Mouse (Mus musculus): ENCODE data around the gene Iqck.

DNA sequence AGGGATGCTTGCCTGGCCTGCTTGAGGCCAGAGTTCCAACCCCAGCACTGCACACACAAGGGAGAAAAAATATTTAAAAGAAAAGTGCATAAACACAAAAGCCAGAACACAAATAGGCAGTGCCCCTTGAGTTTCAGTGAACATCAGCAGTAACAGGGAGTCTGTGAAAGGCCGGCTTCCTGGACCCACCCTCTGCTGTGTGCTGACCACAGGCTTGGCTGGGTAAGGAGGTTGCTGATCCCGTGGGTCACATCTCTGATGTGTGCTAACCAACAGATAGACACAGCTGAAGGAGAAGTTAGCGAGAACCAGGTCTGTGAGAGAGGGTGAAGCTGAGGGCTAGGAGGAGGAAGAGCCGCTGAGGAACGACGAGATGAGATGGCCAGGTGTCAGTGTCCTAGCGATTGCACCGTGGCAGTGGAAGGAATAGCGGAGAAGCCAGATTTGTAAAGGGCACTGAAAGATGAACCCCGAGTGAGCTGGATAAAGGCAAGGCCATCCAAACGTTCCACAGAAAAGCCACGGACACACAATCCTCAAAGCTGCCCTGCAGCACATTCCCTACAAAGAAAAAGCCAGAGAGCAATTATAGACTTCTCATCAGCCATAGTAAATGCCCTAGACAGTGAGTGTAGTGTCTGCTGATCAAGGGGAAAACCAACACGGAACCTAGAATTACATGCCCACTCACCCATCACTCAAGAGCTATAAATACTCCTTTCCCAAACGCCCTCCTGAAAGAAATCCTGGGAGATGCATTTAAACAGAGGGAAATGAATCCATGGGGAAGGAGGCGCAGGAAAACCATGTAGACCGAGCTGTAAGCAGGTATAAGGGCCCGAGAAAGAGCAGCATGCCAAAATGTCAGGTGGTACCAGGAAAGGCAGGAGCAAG is 76.2 kb downstream of the Iqck start:
- TF ChIP-seq POLR2A (IDR thresholded peaks at IDR 0.05; ENCODE audit: insufficient read depth, low read depth, low read length) (no peak), CTCF (IDR thresholded peaks at IDR 0.05) (no peak), EP300 (IDR thresholded peaks at IDR 0.05; ENCODE audit: insufficient read depth, low read depth, low read length) (no peak)

Measured in heart, adult 2 months (tissue).